Mouse (Mus musculus) olfactory bulb, adult 2 months (tissue): ENCODE results near the gene Cdkn1c.

Experiments
- CTCF ChIP-seq: fragments of 200-500 bp; IDR thresholded peaks from 2 replicates; pipeline ENCODE4 v1.5.1; 2012; ENCODE audit warnings: low read depth, mild to moderate bottlenecking, low read length, moderate library complexity; ENCODE audit not compliant: insufficient read depth
- POLR2A ChIP-seq: fragments of 200-500 bp; IDR thresholded peaks from 2 replicates; pipeline ENCODE4 v1.6.1; 2012; ENCODE audit warnings: mild to moderate bottlenecking, low read depth, low read length, moderate library complexity; ENCODE audit not compliant: insufficient read depth

GRCm38 (mm10) chr7:143433331-143433730 is 27.5 kb downstream of the Cdkn1c start:
- TF ChIP-seq CTCF (no peak), POLR2A (no peak)
